Mouse (Mus musculus): Measurements from ENCODE around the gene Spsb4. TPM values are rescaled to one million over a fixed set of nuclear protein-coding genes. Genes with fewer than 3 reads are reported as not detected.

Gene Spsb4
- polyA plus RNA-seq, 1 experiment from 2014 or later = 102 TPM

- H3K4me3 ChIP-seq = no peak overlapping the region
- WGBS = 91% methylated on average over 8 of the region's 8 CpGs
- H3K27ac ChIP-seq = peak overlapping the region; percentile 86; the same call in 1 of the 2 replicates
- H3K4me1 ChIP-seq = peaks cover 100% of the 10 kb centered on the region
- no peaks in the 10 kb centered on the region for H3K9me3 ChIP-seq
- H3K36me3 ChIP-seq (replicated peaks) = peaks cover 51% of the 10 kb centered on the region
- no peak for DNase-seq (ENCODE audit: extremely low spot score, low spot score)
- peaks cover 21% of the 10 kb centered on the region for H3K27me3 ChIP-seq (ENCODE audit: poor library complexity, severe bottlenecking)
These were observed 34.6 kb downstream of the Spsb4 start for GRCm38 (mm10) chr9:96984034-96984433.

GRCm38 (mm10) chr9:96982940-96983339 lies 35.7 kb downstream of the Spsb4 start:
- WGBS = 36% methylated on average over 3 of the region's 3 CpGs
- Histone ChIP-seq H3K27me3 (ENCODE audit: poor library complexity, severe bottlenecking) (peaks cover 25% of the 10 kb centered on the region), H3K4me3 (no peak overlapping the region), H3K9me3 (no peaks in the 10 kb centered on the region), H3K36me3 (replicated peaks) (peaks cover 48% of the 10 kb centered on the region), H3K4me1 (peaks cover 100% of the 10 kb centered on the region), H3K27ac (peak overlapping the region; percentile 86)
- DNase-seq (ENCODE audit: extremely low spot score, low spot score) = no peak

GRCm38 (mm10) chr9:96982351-96982750 lies 36.3 kb downstream of the Spsb4 start:
- DNase-seq (ENCODE audit: extremely low spot score, low spot score) = peak; percentile 55
- Histone ChIP-seq H3K9me3 (no peaks in the 10 kb centered on the region), H3K4me1 (peaks cover 100% of the 10 kb centered on the region), H3K27me3 (ENCODE audit: poor library complexity, severe bottlenecking) (peaks cover 23% of the 10 kb centered on the region), H3K36me3 (replicated peaks) (peaks cover 44% of the 10 kb centered on the region), H3K4me3 (no peak overlapping the region), H3K27ac (peak overlapping the region; percentile 86)
- WGBS = 6% methylated on average over 3 of the region's 3 CpGs

GRCm38 (mm10) chr9:96981836-96982235 lies 36.8 kb downstream of the Spsb4 start:
- H3K9me3 ChIP-seq = no peaks in the 10 kb centered on the region
- DNase-seq (ENCODE audit: extremely low spot score, low spot score) = no peak
- peaks cover 23% of the 10 kb centered on the region for H3K27me3 ChIP-seq (ENCODE audit: poor library complexity, severe bottlenecking)
- H3K36me3 ChIP-seq (replicated peaks) = peaks cover 41% of the 10 kb centered on the region
- no peak overlapping the region for H3K4me3 ChIP-seq
- WGBS = 66% methylated on average over 5 of the region's 5 CpGs
- peak overlapping the region; percentile 86 for H3K27ac ChIP-seq
- H3K4me1 ChIP-seq = peaks cover 100% of the 10 kb centered on the region

DNA sequence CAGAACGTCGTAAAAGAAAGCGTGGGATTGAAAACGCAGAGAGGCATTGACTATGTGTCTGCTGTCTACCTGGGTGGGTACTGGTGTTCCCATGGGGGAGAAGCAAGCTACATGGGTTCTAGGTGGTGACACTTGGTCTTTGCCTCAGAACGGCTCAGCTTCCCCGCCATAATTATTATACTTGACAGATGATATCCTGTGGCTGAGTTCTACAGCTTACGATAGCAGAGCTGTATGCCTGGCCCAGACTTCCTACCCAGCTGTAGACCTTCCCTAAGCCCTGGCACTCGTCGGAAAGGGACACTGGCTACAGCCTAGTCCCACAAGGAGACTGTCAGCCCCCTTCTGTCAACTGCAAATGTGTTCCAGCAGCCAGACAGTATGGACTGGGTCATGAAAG lies 37.5 kb downstream of the Spsb4 start:
- Histone ChIP-seq H3K4me1 (peaks cover 99% of the 10 kb centered on the region), H3K36me3 (replicated peaks) (peaks cover 36% of the 10 kb centered on the region), H3K9me3 (no peaks in the 10 kb centered on the region), H3K27me3 (ENCODE audit: poor library complexity, severe bottlenecking) (peaks cover 23% of the 10 kb centered on the region), H3K4me3 (peak overlapping the region; percentile 23; the same call in 1 of the 2 replicates), H3K27ac (peak overlapping the region; percentile 86)
- DNase-seq (ENCODE audit: extremely low spot score, low spot score) = peak; percentile 54
- 17% methylated on average over 9 of the region's 9 CpGs for WGBS

DNA sequence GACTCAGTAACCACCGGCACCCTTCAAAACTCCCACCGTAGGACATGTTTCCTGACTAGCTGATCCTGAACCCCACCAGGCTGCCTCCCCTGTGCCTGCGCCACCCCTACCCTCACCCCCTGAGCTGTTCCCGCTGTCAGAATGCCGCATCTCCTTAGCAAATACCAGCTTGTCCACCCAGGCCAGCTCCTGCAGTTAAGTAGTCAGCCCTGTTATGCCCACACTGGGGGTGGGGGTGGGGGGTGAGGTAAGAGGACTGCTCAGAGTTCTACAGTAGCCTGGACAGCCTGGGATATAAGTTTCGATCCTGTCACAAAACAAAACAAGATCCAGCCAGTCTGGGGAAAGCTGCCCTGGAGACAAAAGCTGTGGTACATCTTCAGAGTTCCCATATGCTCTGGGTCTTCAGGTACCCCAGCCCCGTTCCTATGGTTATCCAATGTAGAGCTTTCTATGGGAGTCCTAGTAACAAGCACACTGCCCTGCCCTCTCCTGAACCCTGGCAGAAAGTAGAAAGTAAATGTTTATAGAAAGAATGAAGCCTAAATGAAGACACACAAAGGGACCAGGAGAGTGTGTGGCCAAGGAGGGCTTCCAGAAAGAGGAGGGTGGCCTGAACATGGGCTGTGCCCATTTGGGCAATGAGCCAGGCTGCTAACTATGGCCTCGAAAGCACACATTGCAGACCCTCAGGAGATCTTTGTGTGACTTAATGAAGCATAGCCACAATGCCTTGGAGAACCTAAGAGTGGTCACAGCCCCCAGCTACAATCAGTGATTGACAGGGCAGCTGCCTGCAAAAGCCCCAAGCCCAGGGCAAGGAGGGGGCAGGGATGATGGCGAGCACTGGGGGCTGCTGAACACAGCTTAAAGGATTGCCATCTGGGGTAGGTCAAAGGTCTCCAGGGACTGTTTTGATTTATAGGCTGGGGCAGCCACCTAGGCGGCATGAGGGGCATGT lies 38.3 kb downstream of the Spsb4 start:
- H3K27ac ChIP-seq = peak overlapping the region; percentile 86
- WGBS = 21% methylated on average over 10 of the region's 10 CpGs
- peaks cover 31% of the 10 kb centered on the region for H3K36me3 ChIP-seq (replicated peaks)
- peaks cover 91% of the 10 kb centered on the region for H3K4me1 ChIP-seq
- peak; percentile 84 for DNase-seq (ENCODE audit: extremely low spot score, low spot score)
- H3K27me3 ChIP-seq (ENCODE audit: poor library complexity, severe bottlenecking) = peaks cover 22% of the 10 kb centered on the region
- H3K4me3 ChIP-seq = peak overlapping the region; percentile 23
- no peaks in the 10 kb centered on the region for H3K9me3 ChIP-seq

DNA sequence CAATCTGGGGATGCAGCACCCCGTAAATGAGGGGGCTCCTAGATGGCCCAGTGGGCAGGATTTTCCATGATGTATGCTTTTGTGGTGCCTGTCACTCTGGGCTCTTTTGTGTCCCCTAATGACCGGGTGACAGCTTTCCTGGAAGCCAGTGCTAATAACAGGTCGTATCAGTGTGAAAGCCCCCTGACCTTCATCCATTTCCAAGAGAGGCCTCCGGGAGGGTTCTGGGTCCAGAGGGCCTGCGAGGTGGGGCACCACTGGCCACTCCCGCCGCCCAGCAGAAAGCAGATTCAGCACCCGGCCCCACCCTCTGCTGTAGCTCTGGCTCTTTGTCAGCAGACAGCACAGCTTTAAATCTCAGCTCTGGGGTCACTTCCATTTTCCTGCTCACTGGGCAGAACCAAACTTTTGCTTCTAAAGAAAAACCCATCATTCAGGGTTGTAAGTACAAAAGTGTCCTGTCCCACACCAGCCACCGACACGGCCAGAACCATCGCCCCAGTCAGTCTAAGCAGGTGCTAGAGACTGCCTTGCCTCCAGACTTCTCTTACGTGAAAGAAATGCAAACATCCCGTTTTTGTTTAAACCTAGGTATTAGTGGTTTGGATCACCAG lies 39.1 kb downstream of the Spsb4 start:
- no peak for DNase-seq (ENCODE audit: extremely low spot score, low spot score)

GRCm38 (mm10) chr9:96978147-96978782 lies 40.4 kb downstream of the Spsb4 start:
- WGBS = 72% methylated on average over 10 of the region's 10 CpGs
- Histone ChIP-seq H3K36me3 (replicated peaks) (peaks cover 35% of the 10 kb centered on the region), H3K27ac (peak overlapping the region; percentile 86), H3K4me3 (no peak overlapping the region), H3K27me3 (ENCODE audit: poor library complexity, severe bottlenecking) (peaks cover 24% of the 10 kb centered on the region), H3K4me1 (peaks cover 80% of the 10 kb centered on the region), H3K9me3 (no peaks in the 10 kb centered on the region)
- DNase-seq (ENCODE audit: extremely low spot score, low spot score) = no peak

More for the DNA sequence above, 39.1 kb downstream of the Spsb4 start:
- Histone ChIP-seq H3K36me3 (replicated peaks) (peaks cover 31% of the 10 kb centered on the region), H3K4me3 (peak overlapping the region; percentile 23), H3K27me3 (ENCODE audit: poor library complexity, severe bottlenecking) (peaks cover 16% of the 10 kb centered on the region), H3K9me3 (no peaks in the 10 kb centered on the region), H3K27ac (peak overlapping the region; percentile 86), H3K4me1 (peaks cover 83% of the 10 kb centered on the region)
- WGBS = 19% methylated on average over 13 of the region's 13 CpGs

DNA sequence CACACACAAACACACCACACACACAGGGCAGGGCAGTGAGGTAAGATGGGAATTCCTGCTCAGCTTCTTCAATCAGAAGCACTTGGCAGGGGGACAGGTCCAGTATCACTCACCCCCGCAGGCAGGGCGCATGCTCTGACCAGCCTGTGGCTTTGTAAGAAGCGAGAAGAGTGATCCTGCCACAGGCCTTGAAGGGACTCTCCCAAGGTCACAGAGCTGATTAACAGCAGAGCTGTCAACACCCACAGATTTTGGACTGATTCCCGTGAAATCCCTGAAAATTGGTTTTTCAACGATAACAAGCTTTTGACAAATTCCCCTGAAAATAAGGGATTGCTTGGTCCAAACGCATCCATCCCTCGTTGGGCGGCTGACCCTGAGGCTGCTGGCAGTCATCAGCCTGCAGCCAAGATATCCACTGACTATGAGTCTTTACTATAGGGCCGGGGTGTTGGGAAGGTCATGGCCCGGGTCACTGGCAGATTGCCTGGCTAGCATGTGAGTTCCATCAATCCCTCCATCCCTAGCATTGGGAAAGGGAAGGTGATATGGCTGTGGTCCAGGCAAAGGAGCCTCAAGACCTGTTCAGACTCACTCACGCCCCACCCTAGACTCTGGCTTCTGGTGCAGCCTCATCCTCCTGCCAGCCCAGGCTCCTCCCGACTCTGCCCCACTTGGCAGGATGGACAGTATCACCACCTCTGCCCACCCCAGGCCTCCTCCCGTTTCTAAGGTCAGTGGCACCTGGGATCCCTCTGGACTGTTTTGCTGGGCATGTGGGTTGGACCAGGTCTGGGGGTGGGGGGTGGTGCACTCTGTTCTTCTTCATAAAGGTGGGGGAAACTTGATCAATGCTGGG lies 41.1 kb downstream of the Spsb4 start:
- H3K4me1 ChIP-seq = peaks cover 80% of the 10 kb centered on the region
- H3K36me3 ChIP-seq (replicated peaks) = peaks cover 42% of the 10 kb centered on the region
- 60% methylated on average over 13 of the region's 13 CpGs for WGBS
- H3K4me3 ChIP-seq = no peak overlapping the region
- no peaks in the 10 kb centered on the region for H3K9me3 ChIP-seq
- peak overlapping the region; percentile 86 for H3K27ac ChIP-seq
- DNase-seq (ENCODE audit: extremely low spot score, low spot score) = no peak
- H3K27me3 ChIP-seq (ENCODE audit: poor library complexity, severe bottlenecking) = peaks cover 24% of the 10 kb centered on the region

- no peaks in the 10 kb centered on the region for H3K9me3 ChIP-seq
These were observed 45.6 kb downstream of the Spsb4 start for GRCm38 (mm10) chr9:96973091-96973490.

DNA sequence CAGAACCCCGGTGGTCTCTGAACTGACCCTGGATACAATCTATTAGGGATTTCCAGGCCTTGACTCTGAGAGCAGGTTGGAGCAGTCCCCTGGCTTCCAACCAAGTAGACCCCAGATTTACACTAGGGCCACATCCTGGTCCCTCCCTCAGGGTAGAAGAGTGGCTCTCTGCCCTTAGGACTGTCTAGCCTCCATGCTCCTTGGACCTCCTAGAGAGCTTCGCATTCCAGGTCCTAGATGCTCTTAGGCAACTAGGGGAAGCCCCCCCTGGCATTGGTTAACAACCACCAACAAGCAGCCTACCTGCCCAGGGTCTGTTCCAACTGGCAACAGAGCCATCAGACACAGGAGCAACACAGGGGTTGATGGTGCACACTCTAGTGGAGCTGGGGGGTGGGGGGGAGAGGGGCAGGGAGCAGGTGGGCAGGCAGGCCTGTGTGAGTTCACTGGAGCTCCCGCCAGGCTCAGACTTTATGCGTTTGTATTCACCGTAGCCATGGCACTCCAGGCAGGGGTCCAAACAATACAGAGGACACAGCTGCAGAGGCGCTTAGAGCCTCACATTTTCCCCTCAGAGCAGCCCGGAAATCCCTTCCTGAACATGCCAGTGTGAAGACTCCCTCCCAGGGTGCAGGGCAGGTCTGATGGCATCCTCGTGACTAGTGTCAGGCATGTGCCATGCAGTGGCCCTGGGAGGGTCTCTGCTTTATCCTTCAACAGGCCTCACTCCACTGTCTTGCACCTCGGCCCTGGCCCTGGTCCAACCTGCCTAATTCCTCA lies 46.8 kb downstream of the Spsb4 start:
- Histone ChIP-seq H3K27me3 (ENCODE audit: poor library complexity, severe bottlenecking) (0 out of 2 replicates have a peak, but pooled peaks cover 9% of the 10 kb centered on the region), H3K36me3 (replicated peaks) (peaks cover 63% of the 10 kb centered on the region), H3K27ac (peak overlapping the region; percentile 78), H3K4me3 (no peak overlapping the region), H3K4me1 (peaks cover 57% of the 10 kb centered on the region), H3K9me3 (no peaks in the 10 kb centered on the region)
- WGBS = 48% methylated on average over 9 of the region's 9 CpGs
- peak; percentile 55 for DNase-seq (ENCODE audit: extremely low spot score, low spot score)

More at GRCm38 (mm10) chr9:96973091-96973490, 45.6 kb downstream of the Spsb4 start:
- Histone ChIP-seq H3K27me3 (ENCODE audit: poor library complexity, severe bottlenecking) (peaks cover 14% of the 10 kb centered on the region; the same call in 1 of the 2 replicates), H3K36me3 (replicated peaks) (peaks cover 57% of the 10 kb centered on the region), H3K27ac (peak overlapping the region; percentile 78; the same call in 1 of the 2 replicates), H3K4me1 (peaks cover 70% of the 10 kb centered on the region), H3K4me3 (no peak overlapping the region)
- DNase-seq (ENCODE audit: extremely low spot score, low spot score) = no peak
- WGBS = 86% methylated on average over 9 of the region's 9 CpGs
